Mouse (Mus musculus) erythroblast, adult 5-6 weeks (primary cell): ENCODE data around the gene Gm21988. TPM values are rescaled to one million over a fixed set of nuclear protein-coding genes. Genes with fewer than 3 reads are reported as not detected.

Experiments
- ATAC-seq: replicated peaks from 2 replicates; pipeline ENCODE4 v1.8.0; 2016; ENCODE audit warnings: moderate number of reproducible peaks, mild to moderate bottlenecking, moderate TSS enrichment, inconsistent platforms; ENCODE audit not compliant: poor library complexity, low FRiP score, severe bottlenecking
- total RNA-seq, 2 experiments: library from RNA; stranded (forward) in 1 of 2; stranded (reverse) in 1 of 2; fragments of 150-400 nt in 1 of 2; fragments of 200-764, 138-1000 nt in 1 of 2; gene quantifications; 2 replicates each; pipeline versions ENCODE4 v1.2.3 to v1.2.4; 2015 to 2017; ENCODE audit warnings: low replicate concordance in 2 of 2

Gm21988 gene
- total RNA-seq, 2 experiments from 2014 or later: not detected

DNA sequence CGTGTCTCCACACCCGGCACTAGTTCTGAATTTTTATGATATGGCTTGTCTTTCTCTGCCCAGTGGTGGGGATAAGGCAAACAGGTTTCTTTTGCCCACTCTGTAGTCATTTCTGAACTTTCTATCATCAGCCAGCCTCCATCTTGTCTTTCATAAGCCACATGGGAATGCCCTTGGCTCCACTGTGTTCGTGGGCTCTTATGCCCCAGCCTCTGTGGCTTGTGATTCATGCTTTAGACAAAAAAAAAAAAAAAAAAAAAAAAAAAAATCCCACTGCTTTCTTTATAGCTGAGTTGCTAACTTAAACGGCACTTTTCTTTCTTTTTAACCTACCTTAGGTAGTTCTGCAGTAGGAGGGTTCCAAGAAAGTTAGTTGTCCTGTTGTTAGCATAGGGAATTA lies 47.5 kb downstream of the Gm21988 start:
- ATAC-seq: no peak

DNA sequence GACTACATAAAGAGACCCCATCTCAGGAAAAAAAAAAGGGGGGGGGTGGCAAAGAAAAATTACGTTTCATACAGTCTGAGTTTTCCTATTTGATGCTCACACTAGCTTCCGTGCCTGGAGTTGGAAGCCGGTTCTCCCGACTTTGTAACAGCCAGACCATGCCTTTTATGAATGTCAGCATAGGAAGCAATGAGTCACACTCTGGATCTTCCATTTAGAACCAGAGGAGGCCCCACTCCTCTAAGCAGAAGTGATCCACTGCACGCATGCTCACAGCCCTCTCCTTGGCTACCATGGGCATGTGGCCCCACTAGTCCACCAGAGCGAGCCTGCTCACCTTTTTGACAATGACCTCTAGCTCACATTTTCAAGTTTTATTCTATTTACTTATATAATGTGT lies 48.4 kb downstream of the Gm21988 start:
- ATAC-seq: no peak

DNA sequence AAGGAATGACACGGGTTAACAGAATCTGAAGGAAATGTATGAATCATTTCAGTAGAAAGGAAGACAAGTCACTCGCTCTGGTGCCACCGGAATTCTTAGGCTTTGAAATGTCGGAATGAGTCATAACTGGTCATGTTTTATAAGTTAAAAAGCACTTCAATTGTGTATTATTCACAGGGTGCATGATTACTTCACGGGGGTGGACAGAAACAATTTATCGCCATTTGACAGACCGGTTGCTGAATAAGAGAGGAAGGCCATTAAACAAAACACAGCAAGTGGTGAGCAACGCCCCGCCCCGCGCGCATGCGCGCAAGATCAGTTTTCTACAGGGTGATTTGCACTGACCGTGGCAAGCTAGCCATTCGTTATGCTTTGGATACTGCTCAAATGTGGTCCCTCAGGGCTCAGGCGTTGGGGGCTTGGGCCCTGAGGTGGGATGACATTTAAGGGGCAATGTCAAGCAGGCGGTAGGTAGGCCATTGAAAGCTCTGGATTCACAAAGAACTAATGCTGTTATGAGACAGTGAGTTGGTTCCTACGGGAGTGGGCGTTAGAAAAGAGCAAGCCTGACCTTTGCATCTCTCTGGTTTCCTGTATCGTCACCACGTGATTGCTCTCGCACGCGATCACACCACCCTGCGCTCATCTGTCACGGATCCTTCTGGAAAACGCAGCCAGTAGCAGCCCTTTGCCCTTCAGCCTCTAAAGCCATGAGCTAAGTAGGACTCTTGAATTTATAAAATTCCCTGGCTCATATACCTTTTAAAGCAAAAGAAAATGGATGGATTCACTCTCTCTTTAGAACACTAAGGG lies 50.1 kb downstream of the Gm21988 start:
- ATAC-seq: no peak

Other genes with a start within 250 kb of the Gm21988 start
- gene Gabarap, start 248.7 kb downstream of the Gm21988 start, total RNA-seq (2015; ENCODE audit: low replicate concordance): 328 and 394 TPM in 2 replicates
- 127 and 214 TPM in 2 replicates for gene Gabarap, start 248.7 kb downstream of the Gm21988 start, total RNA-seq (2017; ENCODE audit: low replicate concordance)
- 8.5 and 11.3 TPM in 2 replicates for gene Phf23, start 244.1 kb downstream of the Gm21988 start, total RNA-seq (2015; ENCODE audit: low replicate concordance)
- 7.4 and 11.0 TPM in 2 replicates for gene Phf23, start 244.1 kb downstream of the Gm21988 start, total RNA-seq (2017; ENCODE audit: low replicate concordance)
- gene Dvl2, start 239.2 kb downstream of the Gm21988 start, total RNA-seq (2015; ENCODE audit: low replicate concordance): 1.3 and 4.2 TPM in 2 replicates
- gene Dvl2, start 239.2 kb downstream of the Gm21988 start, total RNA-seq (2017; ENCODE audit: low replicate concordance): 2.1 and 7.4 TPM in 2 replicates
- 23.6 and 48.4 TPM in 2 replicates for gene Acadvl, start 224.4 kb downstream of the Gm21988 start, total RNA-seq (2015; ENCODE audit: low replicate concordance)
- 18.6 and 20.4 TPM in 2 replicates for gene Acadvl, start 224.4 kb downstream of the Gm21988 start, total RNA-seq (2017; ENCODE audit: low replicate concordance)
- gene Dlg4, start 222.9 kb downstream of the Gm21988 start, total RNA-seq (2015; ENCODE audit: low replicate concordance): 7.7 TPM in 1 of 2 replicates, not detected in the other
- gene Dlg4, start 222.9 kb downstream of the Gm21988 start, total RNA-seq (2017; ENCODE audit: low replicate concordance): 0.17 and 0.84 TPM in 2 replicates
- gene Asgr1, start 185.7 kb downstream of the Gm21988 start, total RNA-seq (2015; ENCODE audit: low replicate concordance): not detected in 2 replicates
- not detected in 2 replicates for gene Asgr1, start 185.7 kb downstream of the Gm21988 start, total RNA-seq (2017; ENCODE audit: low replicate concordance)
- gene Asgr2, start 147.2 kb downstream of the Gm21988 start, total RNA-seq (2015; ENCODE audit: low replicate concordance): 3.3 TPM in 1 of 2 replicates, not detected in the other
- gene Asgr2, start 147.2 kb downstream of the Gm21988 start, total RNA-seq (2017; ENCODE audit: low replicate concordance): not detected in 2 replicates
- gene Mgl2, start 109.5 kb downstream of the Gm21988 start, total RNA-seq (2015; ENCODE audit: low replicate concordance): 8.5 and 15.7 TPM in 2 replicates
- 12.4 and 18.7 TPM in 2 replicates for gene Mgl2, start 109.5 kb downstream of the Gm21988 start, total RNA-seq (2017; ENCODE audit: low replicate concordance)
- 6.7 and 13.2 TPM in 2 replicates for gene Clec10a, start 83.6 kb downstream of the Gm21988 start, total RNA-seq (2015; ENCODE audit: low replicate concordance)
- 2.3 and 2.4 TPM in 2 replicates for gene Clec10a, start 83.6 kb downstream of the Gm21988 start, total RNA-seq (2017; ENCODE audit: low replicate concordance)
- gene Slc16a11, start 27.1 kb downstream of the Gm21988 start, total RNA-seq (2015; ENCODE audit: low replicate concordance): not detected in 2 replicates
- gene Slc16a11, start 27.1 kb downstream of the Gm21988 start, total RNA-seq (2017; ENCODE audit: low replicate concordance): not detected in 2 replicates
- 2.5 and 8.1 TPM in 2 replicates for gene Slc16a13, start 18.8 kb downstream of the Gm21988 start, total RNA-seq (2015; ENCODE audit: low replicate concordance)
- gene Slc16a13, start 18.8 kb downstream of the Gm21988 start, total RNA-seq (2017; ENCODE audit: low replicate concordance): 5.1 and 8.2 TPM in 2 replicates
- gene Bcl6b, start 10.0 kb downstream of the Gm21988 start, total RNA-seq (2015; ENCODE audit: low replicate concordance): not detected in 2 replicates
- 0.56 and 0.68 TPM in 2 replicates for gene Bcl6b, start 10.0 kb downstream of the Gm21988 start, total RNA-seq (2017; ENCODE audit: low replicate concordance)
- gene 0610010K14Rik, start 1.9 kb downstream of the Gm21988 start, total RNA-seq (2015; ENCODE audit: low replicate concordance): 16.5 and 20.3 TPM in 2 replicates
- gene 0610010K14Rik, start 1.9 kb downstream of the Gm21988 start, total RNA-seq (2017; ENCODE audit: low replicate concordance): 3.8 and 7.8 TPM in 2 replicates
- gene Rnasek, start within 50 bp of the Gm21988 start, total RNA-seq (2015; ENCODE audit: low replicate concordance): 76.9 and 79.4 TPM in 2 replicates
- gene Rnasek, start within 50 bp of the Gm21988 start, total RNA-seq (2017; ENCODE audit: low replicate concordance): 16.2 and 19.5 TPM in 2 replicates
- 2.3 TPM in 1 of 2 replicates, not detected in the other for gene Alox12, start 15.5 kb upstream of the Gm21988 start, total RNA-seq (2015; ENCODE audit: low replicate concordance)
- gene Alox12, start 15.5 kb upstream of the Gm21988 start, total RNA-seq (2017; ENCODE audit: low replicate concordance): 0.28 TPM in 1 of 2 replicates, not detected in the other
- gene Alox12e, start 82.8 kb upstream of the Gm21988 start, total RNA-seq (2015; ENCODE audit: low replicate concordance): 0.96 and 2.5 TPM in 2 replicates
- 0.42 TPM in 1 of 2 replicates, not detected in the other for gene Alox12e, start 82.8 kb upstream of the Gm21988 start, total RNA-seq (2017; ENCODE audit: low replicate concordance)
- 14.4 and 37.1 TPM in 2 replicates for gene Alox15, start 112.2 kb upstream of the Gm21988 start, total RNA-seq (2015; ENCODE audit: low replicate concordance)
- gene Alox15, start 112.2 kb upstream of the Gm21988 start, total RNA-seq (2017; ENCODE audit: low replicate concordance): 5.7 and 26.6 TPM in 2 replicates
- 1.7 and 9.4 TPM in 2 replicates for gene Pelp1, start 170.2 kb upstream of the Gm21988 start, total RNA-seq (2015; ENCODE audit: low replicate concordance)
- gene Pelp1, start 170.2 kb upstream of the Gm21988 start, total RNA-seq (2017; ENCODE audit: low replicate concordance): 1.1 and 3.6 TPM in 2 replicates
- 37.4 and 64.9 TPM in 2 replicates for gene Arrb2, start 192.8 kb upstream of the Gm21988 start, total RNA-seq (2015; ENCODE audit: low replicate concordance)
- gene Arrb2, start 192.8 kb upstream of the Gm21988 start, total RNA-seq (2017; ENCODE audit: low replicate concordance): 37.1 and 38.1 TPM in 2 replicates
- gene Med11, start 212.1 kb upstream of the Gm21988 start, total RNA-seq (2015; ENCODE audit: low replicate concordance): 11.5 and 20.5 TPM in 2 replicates
- gene Med11, start 212.1 kb upstream of the Gm21988 start, total RNA-seq (2017; ENCODE audit: low replicate concordance): 5.4 and 6.2 TPM in 2 replicates
- gene Zmynd15, start 219.6 kb upstream of the Gm21988 start, total RNA-seq (2015; ENCODE audit: low replicate concordance): not detected in 2 replicates
- not detected in 2 replicates for gene Zmynd15, start 219.6 kb upstream of the Gm21988 start, total RNA-seq (2017; ENCODE audit: low replicate concordance)
- not detected in 2 replicates for gene Cxcl16, start 220.2 kb upstream of the Gm21988 start, total RNA-seq (2015; ENCODE audit: low replicate concordance)
- gene Cxcl16, start 220.2 kb upstream of the Gm21988 start, total RNA-seq (2017; ENCODE audit: low replicate concordance): not detected in 2 replicates